Mouse (Mus musculus) limb, embryonic 15.5 days (tissue): Measurements from ENCODE around the gene Gm45716. TPM values are rescaled to one million over a fixed set of nuclear protein-coding genes. Genes with fewer than 3 reads are reported as not detected.

Experiments
- ATAC-seq: fragments of 200-750 bp; cut with Nextera tagmentation; 2 replicates; pipeline ENCODE4 v1.8.0; 2017; ENCODE audit warnings: low read depth, moderate TSS enrichment; ENCODE audit not compliant: insufficient number of reproducible peaks, low FRiP score, low TSS enrichment
- H3K27ac ChIP-seq: fragments of 300-500 bp; sonication (generic); 2 replicates; pipeline ENCODE4 v1.5.1; 2015; ENCODE audit warnings: moderate library complexity, mild to moderate bottlenecking, inconsistent platforms
- H3K27me3 ChIP-seq: fragments of 300-500 bp; sonication (generic); 2 replicates; pipeline ENCODE4 v1.6.1; 2015; ENCODE audit warnings: inconsistent platforms
- H3K36me3 ChIP-seq: fragments of 300-500 bp; sonication (generic); 2 replicates; pipeline ENCODE4 v1.6.1; 2015; ENCODE audit warnings: inconsistent platforms
- H3K4me1 ChIP-seq: fragments of 300-500 bp; sonication (generic); 2 replicates; pipeline ENCODE4 v1.6.1; 2015; ENCODE audit warnings: inconsistent platforms
- H3K4me2 ChIP-seq: fragments of 300-500 bp; sonication (generic); 2 replicates; pipeline ENCODE4 v1.6.1; 2015; ENCODE audit warnings: mild to moderate bottlenecking, inconsistent platforms
- H3K4me3 ChIP-seq: fragments of 300-500 bp; sonication (generic); 2 replicates; pipeline ENCODE4 v1.5.1; 2015; ENCODE audit warnings: mild to moderate bottlenecking, inconsistent platforms
- H3K9ac ChIP-seq: fragments of 300-500 bp; sonication (generic); 2 replicates; pipeline ENCODE4 v1.6.1; 2015; ENCODE audit warnings: inconsistent platforms
- H3K9me3 ChIP-seq: fragments of 300-500 bp; sonication (generic); 2 replicates; pipeline ENCODE4 v1.6.1; 2016; ENCODE audit warnings: inconsistent platforms
- WGBS: fragments of 180-500 bp; shearing (Covaris S2); methylation state at CpG from one replicate; pipeline ENCODE4 v1.1.7; 2015; 5-methylcytosine and 5-hydroxymethylcytosine counted together
- polyA plus RNA-seq: library from polyadenylated mRNA; unstranded; fragments of >200 nt; fragmentation: Nextera tagmentation; extraction: Ambion mirVana; gene quantifications from 2 replicates; pipeline ENCODE4 v1.2.1, GENCODE M21; 2015

Gm45716 gene
- 6.4 and 7.3 TPM in 2 replicates for polyA plus RNA-seq

- 77% methylated on average over 7 of the region's 7 CpGs for WGBS
- no peaks in the 10 kb centered on the region for H3K27me3 ChIP-seq
- H3K27ac ChIP-seq = no peak within 1 kb of the TSS
- no peak within 1 kb of the TSS for H3K4me3 ChIP-seq
- peaks cover 3% of the 10 kb centered on the region; the same call in 1 of the 2 replicates for H3K4me1 ChIP-seq
- no peak within 1 kb of the TSS for H3K9ac ChIP-seq
- no peak for ATAC-seq
- H3K36me3 ChIP-seq = no peaks in the 10 kb centered on the region
- no peaks in the 10 kb centered on the region for H3K9me3 ChIP-seq
- H3K4me2 ChIP-seq = no peak within 1 kb of the TSS
Measured at GRCm38 (mm10) chr11:90187441-90187840, at the start of gene Gm45716. Gene Gm45716 (plus strand): TSS chr11:90187683.

DNA sequence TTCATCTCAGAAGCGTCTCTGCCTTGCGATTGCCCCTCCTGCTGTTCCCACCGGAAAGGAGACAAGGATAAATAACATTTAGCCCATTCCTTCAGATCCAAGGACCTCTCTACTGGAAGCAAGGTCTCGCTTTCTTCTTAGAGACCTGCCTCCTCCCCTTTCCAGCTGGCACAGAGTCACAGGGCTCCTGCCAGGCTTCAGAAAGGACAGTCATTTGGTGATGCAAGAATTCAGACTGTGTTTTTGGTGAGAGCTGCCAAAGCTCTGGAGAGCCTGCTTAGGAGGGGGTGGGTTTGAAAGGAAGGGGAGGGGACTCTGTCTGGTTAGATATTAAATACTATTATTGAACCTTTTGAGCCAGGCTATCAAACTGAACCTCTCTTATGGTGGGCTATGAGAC, 45.1 kb upstream of the Gm45716 start:
- Histone ChIP-seq H3K27ac (no peak overlapping the region), H3K9me3 (no peaks in the 10 kb centered on the region), H3K4me1 (peaks cover 10% of the 10 kb centered on the region; the same call in 1 of the 2 replicates), H3K9ac (no peak overlapping the region), H3K27me3 (no peaks in the 10 kb centered on the region), H3K4me2 (no peak overlapping the region), H3K36me3 (no peaks in the 10 kb centered on the region), H3K4me3 (no peak overlapping the region)
- WGBS = 45% methylated on average over 4 of the region's 4 CpGs
- 0 out of 2 replicates have a peak, but pooled peaks have one; percentile 19 for ATAC-seq

GRCm38 (mm10) chr11:90142936-90143335, 44.5 kb upstream of the Gm45716 start:
- no peaks in the 10 kb centered on the region for H3K27me3 ChIP-seq
- no peak overlapping the region for H3K4me2 ChIP-seq
- H3K36me3 ChIP-seq = no peaks in the 10 kb centered on the region
- H3K4me1 ChIP-seq = peaks cover 10% of the 10 kb centered on the region; the same call in 1 of the 2 replicates
- H3K9ac ChIP-seq = no peak overlapping the region
- H3K27ac ChIP-seq = no peak overlapping the region
- no peaks in the 10 kb centered on the region for H3K9me3 ChIP-seq
- 53% methylated on average over 4 of the region's 4 CpGs for WGBS
- ATAC-seq = no peak
- no peak overlapping the region for H3K4me3 ChIP-seq

GRCm38 (mm10) chr11:90146086-90146860, 41.2 kb upstream of the Gm45716 start:
- ATAC-seq = no peak
- Histone ChIP-seq H3K9ac (no peak overlapping the region), H3K4me2 (no peak overlapping the region)

DNA sequence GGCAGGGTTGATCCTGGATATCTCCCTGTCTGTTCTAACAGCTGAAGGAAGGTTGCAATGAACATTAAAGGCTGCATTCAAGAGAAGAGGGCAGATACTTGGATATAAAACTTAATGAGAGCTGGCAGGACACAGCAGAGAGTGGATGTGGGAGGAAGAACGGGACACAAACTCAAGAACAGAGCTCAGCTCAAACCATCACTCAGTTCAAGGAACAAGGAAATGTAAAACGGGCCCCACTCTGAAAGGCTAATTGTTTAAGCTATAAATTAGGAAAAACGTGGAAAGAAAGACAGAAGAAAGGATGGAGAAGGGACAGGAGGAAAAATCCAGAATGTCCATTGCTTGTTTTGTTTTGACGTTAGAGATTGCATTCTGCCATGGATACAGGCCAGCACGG, 32.4 kb upstream of the Gm45716 start:
- H3K4me1 ChIP-seq = peaks cover 5% of the 10 kb centered on the region
- H3K4me3 ChIP-seq = no peak overlapping the region
- H3K4me2 ChIP-seq = no peak overlapping the region
- no peaks in the 10 kb centered on the region for H3K36me3 ChIP-seq
- WGBS = 23% methylated on average over 5 of the region's 5 CpGs
- no peaks in the 10 kb centered on the region for H3K27me3 ChIP-seq
- H3K9ac ChIP-seq = no peak overlapping the region
- H3K27ac ChIP-seq = no peak overlapping the region
- no peak for ATAC-seq
- no peaks in the 10 kb centered on the region for H3K9me3 ChIP-seq

More at GRCm38 (mm10) chr11:90146086-90146860, 41.2 kb upstream of the Gm45716 start:
- H3K27me3 ChIP-seq = no peaks in the 10 kb centered on the region
- peaks cover 10% of the 10 kb centered on the region; the same call in 1 of the 2 replicates for H3K4me1 ChIP-seq
- no peak overlapping the region for H3K27ac ChIP-seq
- H3K36me3 ChIP-seq = no peaks in the 10 kb centered on the region
- no peak overlapping the region for H3K4me3 ChIP-seq
- WGBS = 78% methylated on average over 17 of the region's 17 CpGs
- no peaks in the 10 kb centered on the region for H3K9me3 ChIP-seq

- no peaks in the 10 kb centered on the region for H3K36me3 ChIP-seq
- no peak for ATAC-seq
- H3K27ac ChIP-seq = no peak overlapping the region
- H3K4me3 ChIP-seq = no peak overlapping the region
- H3K4me1 ChIP-seq = peaks cover 5% of the 10 kb centered on the region
- no peak overlapping the region for H3K4me2 ChIP-seq
- no peak overlapping the region for H3K9ac ChIP-seq
- H3K27me3 ChIP-seq = no peaks in the 10 kb centered on the region
- H3K9me3 ChIP-seq = no peaks in the 10 kb centered on the region
- 4% methylated on average over 2 of the region's 2 CpGs for WGBS
Measured at GRCm38 (mm10) chr11:90155466-90155865, 32.0 kb upstream of the Gm45716 start.

DNA sequence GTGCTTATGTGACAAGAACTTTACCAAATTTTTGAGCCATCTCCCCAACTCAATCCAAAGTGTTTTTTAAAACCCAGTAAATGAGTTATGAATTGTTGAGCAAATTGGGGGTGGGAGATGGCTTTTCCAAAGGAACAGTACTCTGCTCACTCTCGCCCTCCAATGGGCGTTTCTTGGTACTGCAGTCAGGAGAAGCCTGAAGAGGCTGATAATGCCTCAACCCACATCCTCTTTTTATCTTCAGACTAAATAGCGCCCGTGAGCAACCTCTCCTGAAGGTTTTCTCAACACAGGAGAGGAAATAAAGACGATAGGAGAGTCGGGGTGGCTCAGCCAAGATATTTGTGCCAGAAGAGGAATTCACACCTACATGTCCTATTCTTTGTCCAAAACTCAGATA, 19.7 kb upstream of the Gm45716 start:
- H3K4me1 ChIP-seq = peaks cover 4% of the 10 kb centered on the region; the same call in 1 of the 2 replicates
- ATAC-seq = no peak
- no peak overlapping the region for H3K4me3 ChIP-seq
- H3K27ac ChIP-seq = no peak overlapping the region
- H3K9me3 ChIP-seq = no peaks in the 10 kb centered on the region
- H3K36me3 ChIP-seq = no peaks in the 10 kb centered on the region
- 0 out of 2 replicates have a peak, but pooled peaks cover 4% of the 10 kb centered on the region for H3K27me3 ChIP-seq
- no peak overlapping the region for H3K4me2 ChIP-seq
- H3K9ac ChIP-seq = no peak overlapping the region
- 29% methylated on average over 6 of the region's 6 CpGs for WGBS

DNA sequence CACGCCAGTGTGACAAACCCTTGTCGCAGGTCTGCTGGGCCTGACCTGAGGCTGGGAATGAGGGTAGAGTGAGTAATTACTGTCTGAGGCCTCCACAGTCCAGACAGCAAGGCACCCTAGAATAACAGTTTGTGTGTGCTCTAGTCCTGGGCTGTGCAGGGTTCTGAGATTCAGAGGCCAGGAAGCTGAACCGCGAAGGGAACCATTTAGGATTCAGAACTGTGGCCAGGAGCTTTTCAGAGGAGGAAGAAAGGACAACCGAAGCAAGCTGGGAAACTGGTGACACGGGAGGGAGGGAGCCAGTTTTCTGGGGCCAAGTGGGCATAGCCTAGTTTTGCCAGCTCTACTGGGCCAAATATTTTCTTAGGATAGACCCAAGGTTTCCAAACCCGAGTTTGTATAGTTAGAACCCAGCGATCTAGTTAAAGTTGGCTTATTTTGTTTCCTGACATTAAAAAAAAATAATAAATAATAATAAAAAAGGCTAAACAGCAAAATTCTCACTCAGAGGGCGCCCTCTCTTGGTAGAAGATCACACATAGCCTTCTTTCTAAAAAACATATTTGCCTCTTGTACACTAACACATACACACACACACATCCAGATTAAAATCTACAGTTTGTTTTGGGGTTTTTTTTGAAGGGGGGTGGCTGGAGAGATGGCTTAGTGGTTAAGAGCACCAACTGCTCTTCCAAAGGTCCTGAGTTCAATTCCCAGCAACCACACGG, 19.0 kb upstream of the Gm45716 start:
- H3K4me2 ChIP-seq = no peak overlapping the region
- 84% methylated on average over 10 of the region's 10 CpGs for WGBS
- no peaks in the 10 kb centered on the region for H3K36me3 ChIP-seq
- H3K9me3 ChIP-seq = no peaks in the 10 kb centered on the region
- H3K27ac ChIP-seq = no peak overlapping the region; the same call in 1 of the 2 replicates
- H3K9ac ChIP-seq = no peak overlapping the region
- H3K4me1 ChIP-seq = peaks cover 4% of the 10 kb centered on the region; the same call in 1 of the 2 replicates
- H3K4me3 ChIP-seq = no peak overlapping the region
- H3K27me3 ChIP-seq = 0 out of 2 replicates have a peak, but pooled peaks cover 4% of the 10 kb centered on the region
- no peak for ATAC-seq

DNA sequence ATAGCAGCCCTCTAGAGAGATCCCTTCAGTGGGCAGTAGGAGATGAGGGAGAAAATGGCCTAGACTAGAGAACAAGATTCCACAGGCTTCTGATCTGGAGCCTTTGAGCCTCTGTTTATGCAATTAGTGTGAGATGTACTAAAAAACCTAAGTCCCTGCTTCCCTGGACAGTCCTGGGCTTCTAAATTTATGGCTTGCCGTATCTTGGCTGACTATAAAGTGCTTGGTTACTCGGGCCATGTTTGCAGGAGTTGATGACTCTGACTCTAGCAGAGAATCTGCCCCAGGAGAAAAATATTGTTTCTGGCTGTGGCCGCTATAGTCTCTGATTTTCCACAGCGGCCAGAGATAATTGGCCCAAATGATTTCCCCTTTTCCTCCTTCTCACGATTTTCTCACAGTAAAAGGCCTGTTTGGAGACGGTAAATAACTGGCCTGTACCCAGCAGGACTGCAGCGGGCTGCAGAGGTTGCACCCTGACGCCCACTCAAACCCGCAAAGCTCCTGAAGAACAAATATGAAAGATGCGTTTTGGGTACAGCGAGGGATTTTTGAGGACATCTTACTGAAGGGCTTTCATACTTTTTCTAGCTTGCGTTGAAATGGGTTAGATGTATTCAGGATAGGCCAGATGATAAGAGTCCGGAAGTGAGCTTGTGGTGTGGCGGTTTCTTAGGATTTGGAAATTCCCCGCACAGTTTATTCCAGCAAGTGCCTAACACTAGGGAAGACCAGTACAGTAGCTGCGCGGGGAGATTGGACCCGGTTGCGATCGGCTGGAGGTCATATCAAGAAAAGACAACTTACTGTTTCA, 18.1 kb upstream of the Gm45716 start:
- WGBS = 39% methylated on average over 20 of the region's 20 CpGs

DNA sequence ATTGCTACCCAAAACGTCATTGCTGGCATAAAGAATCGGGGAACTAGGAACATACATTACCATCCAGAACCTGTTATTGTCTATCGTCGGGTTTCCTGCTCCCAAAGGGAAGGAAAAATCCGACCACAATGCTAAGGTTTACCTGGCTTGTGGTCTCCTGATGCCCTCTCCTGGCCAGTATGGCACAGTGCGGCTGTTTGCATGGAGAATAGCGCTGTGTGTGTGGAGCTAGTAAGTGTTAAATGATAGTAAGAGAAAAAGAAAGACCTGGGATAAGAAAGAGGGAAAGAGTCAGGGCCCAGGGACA, 17.5 kb upstream of the Gm45716 start:
- Histone ChIP-seq H3K4me3 (peak overlapping the region; percentile 27), H3K4me2 (peak overlapping the region; percentile 45), H3K9ac (no peak overlapping the region), H3K27me3 (0 out of 2 replicates have a peak, but pooled peaks cover 4% of the 10 kb centered on the region), H3K4me1 (peaks cover 4% of the 10 kb centered on the region; the same call in 1 of the 2 replicates), H3K27ac (no peak overlapping the region), H3K36me3 (no peaks in the 10 kb centered on the region), H3K9me3 (no peaks in the 10 kb centered on the region)
- no peak for ATAC-seq
- WGBS = under 1% methylated on average over 7 of the region's 7 CpGs

More for the DNA sequence above, 18.1 kb upstream of the Gm45716 start:
- ATAC-seq = peak; percentile 63; the same call in 1 of the 2 replicates
- H3K27me3 ChIP-seq = 0 out of 2 replicates have a peak, but pooled peaks cover 4% of the 10 kb centered on the region
- no peaks in the 10 kb centered on the region for H3K9me3 ChIP-seq
- H3K9ac ChIP-seq = no peak overlapping the region
- no peak overlapping the region for H3K27ac ChIP-seq
- H3K36me3 ChIP-seq = no peaks in the 10 kb centered on the region
- peak overlapping the region; percentile 45 for H3K4me2 ChIP-seq
- H3K4me3 ChIP-seq = peak overlapping the region; percentile 27
- peaks cover 4% of the 10 kb centered on the region; the same call in 1 of the 2 replicates for H3K4me1 ChIP-seq

DNA sequence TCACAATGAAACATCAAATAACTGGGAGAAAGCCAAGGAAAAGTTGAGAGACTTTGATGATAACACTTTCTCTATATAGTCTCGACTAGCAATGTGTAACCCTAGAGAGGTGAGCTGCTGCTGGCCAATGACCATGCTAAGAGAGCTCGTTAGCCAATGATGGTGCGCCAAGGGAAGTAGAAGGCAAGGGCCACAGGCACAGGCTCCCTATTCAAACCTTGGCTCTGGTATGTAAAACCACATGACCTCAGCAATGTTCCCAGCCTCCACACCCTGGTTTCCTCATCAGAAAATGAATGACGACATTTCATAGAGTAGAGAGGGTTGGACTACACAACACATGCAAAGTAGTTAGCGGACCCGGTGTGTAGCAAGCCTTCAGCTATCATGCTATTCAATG, 15.2 kb upstream of the Gm45716 start:
- Histone ChIP-seq H3K27me3 (0 out of 2 replicates have a peak, but pooled peaks cover 4% of the 10 kb centered on the region), H3K4me1 (peaks cover 4% of the 10 kb centered on the region; the same call in 1 of the 2 replicates), H3K9me3 (no peaks in the 10 kb centered on the region), H3K27ac (no peak overlapping the region), H3K4me3 (no peak overlapping the region), H3K4me2 (no peak overlapping the region), H3K9ac (no peak overlapping the region), H3K36me3 (no peaks in the 10 kb centered on the region)
- WGBS = 76% methylated on average over 6 of the region's 6 CpGs
- no peak for ATAC-seq
